Mouse (Mus musculus): ENCODE measurements around the gene Tnfsf13. TPM values are rescaled to one million over a fixed set of nuclear protein-coding genes. Genes with fewer than 3 reads are reported as not detected.

The Tnfsf13 gene
- polyA plus RNA-seq, 1 experiment = 6.9 TPM

GRCm38 (mm10) chr11:69666665-69667005 is 18.9 kb downstream of the Tnfsf13 start:
- WGBS = 83% methylated on average over 3 of the region's 3 CpGs
- TF ChIP-seq POLR2A (IDR thresholded peaks at IDR 0.05; ENCODE audit: low read depth, low read length) (no peak), CTCF (IDR thresholded peaks at IDR 0.05; ENCODE audit: extremely low read depth, insufficient read length, insufficient replicate concordance, low read depth, low read length) (no peak)
- peaks cover 5% of the 10 kb centered on the region for H3K4me1 ChIP-seq (ENCODE audit: control insufficient read depth, insufficient read depth, insufficient read length, low read length)
- no peaks in the 10 kb centered on the region for H3K27me3 ChIP-seq (ENCODE audit: control insufficient read depth, insufficient read depth, low read length)
- no peak overlapping the region for H3K4me3 ChIP-seq (ENCODE audit: low read depth, low read length)
- no peak overlapping the region for H3K27ac ChIP-seq (ENCODE audit: insufficient read depth, low read depth, low read length)
- peaks cover 38% of the 10 kb centered on the region for H3K36me3 ChIP-seq (ENCODE audit: control insufficient read depth, insufficient read depth, low read length)

GRCm38 (mm10) chr11:69665961-69666664 is 19.5 kb downstream of the Tnfsf13 start, which contains the start of gene Cd68:
Cd68 (minus strand) TSS chr11:69666153.
- H3K4me1 ChIP-seq (ENCODE audit: control insufficient read depth, insufficient read depth, insufficient read length, low read length) = peaks cover 7% of the 10 kb centered on the region
- peaks cover 38% of the 10 kb centered on the region for H3K36me3 ChIP-seq (ENCODE audit: control insufficient read depth, insufficient read depth, low read length)
- TF ChIP-seq CTCF (IDR thresholded peaks at IDR 0.05; ENCODE audit: extremely low read depth, insufficient read length, insufficient replicate concordance, low read depth, low read length) (no peak), POLR2A (IDR thresholded peaks at IDR 0.05; ENCODE audit: low read depth, low read length) (no peak)
- H3K4me3 ChIP-seq (ENCODE audit: low read depth, low read length) = peak within 1 kb of the TSS; percentile 25
- no peaks in the 10 kb centered on the region for H3K27me3 ChIP-seq (ENCODE audit: control insufficient read depth, insufficient read depth, low read length)
- H3K27ac ChIP-seq (ENCODE audit: insufficient read depth, low read depth, low read length) = peak within 1 kb of the TSS; percentile 1; the same call in 1 of the 2 replicates
- WGBS = 37% methylated on average over 7 of the region's 7 CpGs

GRCm38 (mm10) chr11:69665457-69665960 is 20.1 kb downstream of the Tnfsf13 start:
- peaks cover 7% of the 10 kb centered on the region for H3K4me1 ChIP-seq (ENCODE audit: control insufficient read depth, insufficient read depth, insufficient read length, low read length)
- TF ChIP-seq CTCF (IDR thresholded peaks at IDR 0.05; ENCODE audit: extremely low read depth, insufficient read length, insufficient replicate concordance, low read depth, low read length) (no peak), POLR2A (IDR thresholded peaks at IDR 0.05; ENCODE audit: low read depth, low read length) (no peak)
- peaks cover 34% of the 10 kb centered on the region for H3K36me3 ChIP-seq (ENCODE audit: control insufficient read depth, insufficient read depth, low read length)
- 65% methylated on average over 9 of the region's 9 CpGs for WGBS
- H3K27ac ChIP-seq (ENCODE audit: insufficient read depth, low read depth, low read length) = peak overlapping the region; percentile 1; the same call in 1 of the 2 replicates
- H3K4me3 ChIP-seq (ENCODE audit: low read depth, low read length) = peak overlapping the region; percentile 25
- H3K27me3 ChIP-seq (ENCODE audit: control insufficient read depth, insufficient read depth, low read length) = no peaks in the 10 kb centered on the region

- H3K36me3 ChIP-seq (ENCODE audit: control insufficient read depth, insufficient read depth, low read length) = peaks cover 31% of the 10 kb centered on the region
- no peak overlapping the region for H3K4me3 ChIP-seq (ENCODE audit: low read depth, low read length)
- WGBS = 84% methylated on average over 7 of the region's 7 CpGs
- TF ChIP-seq CTCF (IDR thresholded peaks at IDR 0.05; ENCODE audit: extremely low read depth, insufficient read length, insufficient replicate concordance, low read depth, low read length) (no peak), POLR2A (IDR thresholded peaks at IDR 0.05; ENCODE audit: low read depth, low read length) (no peak)
- H3K27me3 ChIP-seq (ENCODE audit: control insufficient read depth, insufficient read depth, low read length) = no peaks in the 10 kb centered on the region
- H3K4me1 ChIP-seq (ENCODE audit: control insufficient read depth, insufficient read depth, insufficient read length, low read length) = peaks cover 7% of the 10 kb centered on the region
- H3K27ac ChIP-seq (ENCODE audit: insufficient read depth, low read depth, low read length) = no peak overlapping the region
These were observed 20.7 kb downstream of the Tnfsf13 start for GRCm38 (mm10) chr11:69664841-69665240.

- H3K4me1 ChIP-seq (ENCODE audit: control insufficient read depth, insufficient read depth, insufficient read length, low read length) = peaks cover 7% of the 10 kb centered on the region
- no peak overlapping the region for H3K27ac ChIP-seq (ENCODE audit: insufficient read depth, low read depth, low read length)
- peaks cover 22% of the 10 kb centered on the region for H3K36me3 ChIP-seq (ENCODE audit: control insufficient read depth, insufficient read depth, low read length)
- H3K4me3 ChIP-seq (ENCODE audit: low read depth, low read length) = no peak overlapping the region
- TF ChIP-seq CTCF (IDR thresholded peaks at IDR 0.05; ENCODE audit: extremely low read depth, insufficient read length, insufficient replicate concordance, low read depth, low read length) (no peak), POLR2A (IDR thresholded peaks at IDR 0.05; ENCODE audit: low read depth, low read length) (no peak)
- H3K27me3 ChIP-seq (ENCODE audit: control insufficient read depth, insufficient read depth, low read length) = no peaks in the 10 kb centered on the region
- 78% methylated on average over 6 of the region's 6 CpGs for WGBS
These were observed 21.8 kb downstream of the Tnfsf13 start for GRCm38 (mm10) chr11:69663795-69664194.

GRCm38 (mm10) chr11:69662967-69663671 is 22.5 kb downstream of the Tnfsf13 start:
- Histone ChIP-seq H3K27ac (ENCODE audit: insufficient read depth, low read depth, low read length) (peak overlapping the region; percentile 98), H3K27me3 (ENCODE audit: control insufficient read depth, insufficient read depth, low read length) (no peaks in the 10 kb centered on the region), H3K36me3 (ENCODE audit: control insufficient read depth, insufficient read depth, low read length) (peaks cover 21% of the 10 kb centered on the region), H3K4me3 (ENCODE audit: low read depth, low read length) (peak overlapping the region; percentile 72), H3K4me1 (ENCODE audit: control insufficient read depth, insufficient read depth, insufficient read length, low read length) (peaks cover 7% of the 10 kb centered on the region)
- 59% methylated on average over 13 of the region's 13 CpGs for WGBS
- TF ChIP-seq POLR2A (IDR thresholded peaks at IDR 0.05; ENCODE audit: low read depth, low read length) = no peak
- no peak for TF ChIP-seq CTCF (IDR thresholded peaks at IDR 0.05; ENCODE audit: extremely low read depth, insufficient read length, insufficient replicate concordance, low read depth, low read length)

All from small intestine, adult 2 months (tissue).